Mouse (Mus musculus): ENCODE results near the gene Tnk2. TPM values are rescaled to one million over a fixed set of nuclear protein-coding genes. Genes with fewer than 3 reads are reported as not detected.

Gene Tnk2
- 107 and 119 TPM in 2 replicates for polyA plus RNA-seq (2012; rRNA removed)

GRCm38 (mm10) chr16:32643661-32644061 lies at the start of gene Tnk2:
Tnk2 (plus strand) TSS chr16:32643874.
- TF ChIP-seq POLR2A (IDR thresholded peaks at IDR 0.05; ENCODE audit: borderline replicate concordance, extremely low read depth, low read depth, low read length) (no peak), CTCF (IDR thresholded peaks at IDR 0.05; ENCODE audit: insufficient read depth, low read length) (no peak)
- DNase-seq = peak; percentile 88
- 9% methylated on average over 39 of the region's 40 CpGs for WGBS
- H3K4me1 ChIP-seq (ENCODE audit: control insufficient read depth, insufficient read depth, low read length) = peaks cover 17% of the 10 kb centered on the region
- H3K4me3 ChIP-seq (replicated peaks; ENCODE audit: extremely low read depth, low read depth, low read length) = peak within 1 kb of the TSS; percentile 45

DNA sequence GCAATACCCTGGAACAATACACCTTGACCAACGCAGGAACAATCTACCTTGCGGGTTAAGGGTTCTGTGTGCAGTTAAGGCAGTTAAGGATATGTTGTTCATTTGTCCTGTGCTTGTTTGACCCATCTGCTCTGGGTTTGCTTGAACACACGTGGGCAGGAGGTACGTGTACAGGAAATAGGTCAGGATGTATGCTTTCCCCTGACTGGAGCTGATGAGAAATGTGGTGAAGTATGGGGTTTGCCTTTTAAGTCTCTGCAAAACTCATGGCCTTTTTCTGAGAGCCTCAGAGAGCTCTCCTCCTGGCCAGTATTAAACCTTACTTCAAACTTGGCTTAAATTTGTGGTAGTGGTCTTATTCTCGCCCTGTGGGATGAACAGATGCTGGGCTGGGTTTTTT lies 49.8 kb upstream of the Tnk2 start:
- TF ChIP-seq CTCF (IDR thresholded peaks at IDR 0.05; ENCODE audit: insufficient read depth, low read length) = no peak
- no peak for TF ChIP-seq POLR2A (IDR thresholded peaks at IDR 0.05; ENCODE audit: borderline replicate concordance, extremely low read depth, low read depth, low read length)
- Histone ChIP-seq H3K4me1 (ENCODE audit: control insufficient read depth, insufficient read depth, low read length) (peaks cover 2% of the 10 kb centered on the region; the same call in 1 of the 2 replicates), H3K4me3 (replicated peaks; ENCODE audit: extremely low read depth, low read depth, low read length) (no peak overlapping the region)
- WGBS = 66% methylated on average over 5 of the region's 5 CpGs
- DNase-seq = no peak

DNA sequence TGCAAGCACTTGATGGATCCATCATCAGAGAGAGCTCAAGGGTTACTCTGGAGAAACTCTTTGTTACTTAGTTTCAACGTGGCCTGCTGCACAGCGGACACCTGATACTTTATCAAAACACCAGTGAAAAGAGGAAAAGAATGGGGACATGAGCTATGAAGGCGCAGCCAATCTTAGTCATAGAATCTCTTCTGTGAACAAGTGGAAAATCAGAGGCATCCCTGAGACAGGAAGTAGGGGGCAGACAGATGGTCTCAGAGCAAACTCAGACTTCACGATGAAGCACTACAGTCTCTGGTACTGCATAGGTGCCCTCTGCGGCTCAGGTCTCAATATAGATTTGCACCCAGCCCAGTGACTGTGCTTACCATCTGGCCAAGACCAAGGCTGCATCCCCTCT lies 49.0 kb upstream of the Tnk2 start:
- peaks cover 2% of the 10 kb centered on the region; the same call in 1 of the 2 replicates for H3K4me1 ChIP-seq (ENCODE audit: control insufficient read depth, insufficient read depth, low read length)
- WGBS = 69% methylated on average over 5 of the region's 5 CpGs
- no peak for DNase-seq
- H3K4me3 ChIP-seq (replicated peaks; ENCODE audit: extremely low read depth, low read depth, low read length) = no peak overlapping the region
- TF ChIP-seq CTCF (IDR thresholded peaks at IDR 0.05; ENCODE audit: insufficient read depth, low read length) (no peak), POLR2A (IDR thresholded peaks at IDR 0.05; ENCODE audit: borderline replicate concordance, extremely low read depth, low read depth, low read length) (no peak)

GRCm38 (mm10) chr16:32595142-32595855 lies 48.4 kb upstream of the Tnk2 start:
- TF ChIP-seq POLR2A (IDR thresholded peaks at IDR 0.05; ENCODE audit: borderline replicate concordance, extremely low read depth, low read depth, low read length) = no peak
- TF ChIP-seq CTCF (IDR thresholded peaks at IDR 0.05; ENCODE audit: insufficient read depth, low read length) = no peak
- no peak for DNase-seq
- WGBS = 81% methylated on average over 10 of the region's 10 CpGs
- Histone ChIP-seq H3K4me1 (ENCODE audit: control insufficient read depth, insufficient read depth, low read length) (peaks cover 2% of the 10 kb centered on the region; the same call in 1 of the 2 replicates), H3K4me3 (replicated peaks; ENCODE audit: extremely low read depth, low read depth, low read length) (no peak overlapping the region)

- WGBS = 26% methylated on average over 4 of the region's 4 CpGs
- H3K4me1 ChIP-seq (ENCODE audit: control insufficient read depth, insufficient read depth, low read length) = peaks cover 2% of the 10 kb centered on the region; the same call in 1 of the 2 replicates
- no peak for DNase-seq
- no peak for TF ChIP-seq POLR2A (IDR thresholded peaks at IDR 0.05; ENCODE audit: borderline replicate concordance, extremely low read depth, low read depth, low read length)
- TF ChIP-seq CTCF (IDR thresholded peaks at IDR 0.05; ENCODE audit: insufficient read depth, low read length) = no peak
- no peak overlapping the region for H3K4me3 ChIP-seq (replicated peaks; ENCODE audit: extremely low read depth, low read depth, low read length)
Measured at GRCm38 (mm10) chr16:32597909-32598381, 45.7 kb upstream of the Tnk2 start.

GRCm38 (mm10) chr16:32599151-32599550 lies 44.5 kb upstream of the Tnk2 start:
- H3K4me1 ChIP-seq (ENCODE audit: control insufficient read depth, insufficient read depth, low read length) = no peaks in the 10 kb centered on the region
- H3K4me3 ChIP-seq (replicated peaks; ENCODE audit: extremely low read depth, low read depth, low read length) = no peak overlapping the region
- no peak for DNase-seq
- 91% methylated on average over 1 of the region's 1 CpGs for WGBS
- TF ChIP-seq POLR2A (IDR thresholded peaks at IDR 0.05; ENCODE audit: borderline replicate concordance, extremely low read depth, low read depth, low read length) = no peak
- TF ChIP-seq CTCF (IDR thresholded peaks at IDR 0.05; ENCODE audit: insufficient read depth, low read length) = no peak

GRCm38 (mm10) chr16:32602193-32602685 lies 41.4 kb upstream of the Tnk2 start:
- WGBS = 59% methylated on average over 3 of the region's 3 CpGs
- H3K4me3 ChIP-seq (replicated peaks; ENCODE audit: extremely low read depth, low read depth, low read length) = no peak overlapping the region

DNA sequence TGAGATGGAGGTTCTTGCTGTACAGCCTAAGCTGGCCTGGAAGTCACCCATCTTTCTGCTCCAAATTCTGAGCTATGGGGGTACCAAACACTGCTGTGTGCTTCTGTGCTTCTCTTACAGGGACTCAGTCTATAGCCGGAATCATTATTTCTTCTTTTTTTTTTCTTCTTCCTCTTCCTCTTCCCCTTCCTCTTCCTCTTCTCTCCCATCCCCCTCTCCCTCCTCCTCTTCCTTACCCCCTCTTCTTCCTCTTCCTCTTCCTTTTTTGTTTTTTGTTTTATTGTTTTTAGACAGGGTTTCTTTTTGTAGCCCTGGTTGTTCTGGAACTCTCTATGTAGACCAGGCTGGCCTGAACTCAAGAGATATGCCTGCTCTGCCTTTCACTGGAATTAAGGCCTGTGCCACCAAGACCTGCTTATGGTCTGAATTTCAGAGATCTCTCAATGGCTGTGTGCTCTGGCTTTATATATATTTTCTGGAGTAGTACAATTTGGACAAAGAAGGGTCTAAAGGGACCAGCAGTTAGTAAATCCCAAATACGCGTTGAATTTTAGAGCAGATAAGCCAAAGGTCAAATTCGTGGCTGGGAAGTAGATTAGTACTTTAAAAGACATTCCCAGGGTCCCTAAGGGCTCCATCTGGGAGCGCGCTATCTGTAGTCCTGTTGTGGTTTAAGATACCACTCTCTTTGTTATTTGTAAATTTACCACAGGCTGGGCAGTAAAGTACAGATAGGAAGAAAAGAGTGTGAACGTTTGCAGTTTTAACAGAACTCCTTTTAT lies 35.9 kb upstream of the Tnk2 start:
- DNase-seq = no peak
- Histone ChIP-seq H3K4me3 (replicated peaks; ENCODE audit: extremely low read depth, low read depth, low read length) (no peak overlapping the region), H3K4me1 (ENCODE audit: control insufficient read depth, insufficient read depth, low read length) (no peaks in the 10 kb centered on the region)
- no peak for TF ChIP-seq POLR2A (IDR thresholded peaks at IDR 0.05; ENCODE audit: borderline replicate concordance, extremely low read depth, low read depth, low read length)
- TF ChIP-seq CTCF (IDR thresholded peaks at IDR 0.05; ENCODE audit: insufficient read depth, low read length) = no peak
- 62% methylated on average over 7 of the region's 7 CpGs for WGBS

More at GRCm38 (mm10) chr16:32602193-32602685, 41.4 kb upstream of the Tnk2 start:
- TF ChIP-seq CTCF (IDR thresholded peaks at IDR 0.05; ENCODE audit: insufficient read depth, low read length) = no peak
- no peak for TF ChIP-seq POLR2A (IDR thresholded peaks at IDR 0.05; ENCODE audit: borderline replicate concordance, extremely low read depth, low read depth, low read length)
- no peak for DNase-seq
- H3K4me1 ChIP-seq (ENCODE audit: control insufficient read depth, insufficient read depth, low read length) = no peaks in the 10 kb centered on the region

- Histone ChIP-seq H3K4me1 (ENCODE audit: control insufficient read depth, insufficient read depth, low read length) (no peaks in the 10 kb centered on the region), H3K4me3 (replicated peaks; ENCODE audit: extremely low read depth, low read depth, low read length) (peak overlapping the region; percentile 94)
- no peak for DNase-seq
- WGBS = 11% methylated on average over 8 of the region's 8 CpGs
- TF ChIP-seq CTCF (IDR thresholded peaks at IDR 0.05; ENCODE audit: insufficient read depth, low read length) (no peak), POLR2A (IDR thresholded peaks at IDR 0.05; ENCODE audit: borderline replicate concordance, extremely low read depth, low read depth, low read length) (no peak)
Measured at GRCm38 (mm10) chr16:32608344-32608711, 35.3 kb upstream of the Tnk2 start.
